Mouse (Mus musculus) cerebellum, adult 2 months (tissue): ENCODE measurements at regions not wholly inside any gene's neighbourhood (a gene's known extent, or its start where the extent isn't known, plus 50 kb on each side); places are given as distances from the start of the nearest gene placed in this dataset.

ENCODE experiments used
- CTCF ChIP-seq: fragments of 200-500 bp; IDR thresholded peaks from 2 replicates; pipeline ENCODE4 v1.5.1; 2011; ENCODE audit warnings: low read depth, mild to moderate bottlenecking, control low read depth, low read length, moderate library complexity, borderline replicate concordance; ENCODE audit not compliant: insufficient read depth
- POLR2A ChIP-seq: fragments of 200-500 bp; IDR thresholded peaks from 2 replicates; pipeline ENCODE4 v1.6.1; 2011; ENCODE audit warnings: low read length, control low read depth, borderline replicate concordance; ENCODE audit not compliant: insufficient read depth

DNA sequence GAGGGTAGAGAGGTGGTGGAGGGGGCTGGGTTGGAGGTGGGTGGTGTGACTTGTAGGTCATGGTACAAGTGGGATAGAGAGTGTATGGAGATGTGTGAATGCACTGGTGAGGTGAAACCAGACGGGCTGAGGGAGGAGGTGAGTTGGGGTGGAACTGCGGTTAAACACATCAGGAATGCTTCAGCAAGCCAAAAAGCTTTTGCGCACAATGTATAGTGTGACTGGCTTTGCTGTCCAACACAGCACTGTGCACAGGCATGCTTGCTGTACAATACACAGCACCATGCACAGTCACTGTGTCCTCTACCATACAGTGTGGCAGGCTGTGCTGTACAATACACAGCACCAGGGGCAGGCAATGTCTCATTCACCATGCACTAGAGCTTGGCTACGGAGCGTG is 223.6 kb downstream of the Eipr1 start:
- TF ChIP-seq POLR2A (no peak), CTCF (no peak)
